Mouse (Mus musculus) adrenal gland, postnatal 4 days (tissue): ENCODE results near the gene Mfsd13b. TPM values are rescaled to one million over a fixed set of nuclear protein-coding genes. Genes with fewer than 3 reads are reported as not detected.
A peak's percentile ranks its signal among the peaks of the same experiment; 100 is the strongest.
"Not testable (repeated sequence)": the region's sequence is repeated elsewhere in the genome, so short reads cannot be mapped to it uniquely, and the experiment has no call there.

Experiments used
- DNase-seq, 2 experiments: peaks; one replicate each; pipeline ENCODE4 v3.0.0; 2021 to 2022; ENCODE audit warnings: low spot score in 2 of 2, mixed read lengths in 2 of 2
- long read RNA-seq, 2 experiments: library from polyadenylated mRNA; stranded (forward); transcript quantifications; one replicate each; pipeline ENCODE4 v2.0.0; 2021
- total RNA-seq, 2 experiments: library from RNA; stranded (reverse); gene quantifications; 2 replicates each; pipeline ENCODE4 v1.2.3; 2021

The Mfsd13b gene
- not detected for total RNA-seq
- long read RNA-seq, experiment 1, partial matches to known transcripts = 0 of 3 reads
- long read RNA-seq, experiment 1, other reads (novel, unspliced or antisense) = 3 of 3 reads
- long read RNA-seq, experiment 2, partial matches to known transcripts = 0 of 2 reads
- long read RNA-seq, experiment 2, other reads (novel, unspliced or antisense) = 2 of 2 reads

GRCm38 (mm10) chr7:120982200-120982841, at the start of gene Mfsd13b, which contains the start of gene Cdr2:
TSS of gene Mfsd13b (plus strand) at chr7:120982509.
TSS of gene Cdr2 (minus strand) at chr7:120982312.
- peak; percentile 88 to 90 for DNase-seq

- DNase-seq = no peak
Measured at GRCm38 (mm10) chr7:120933110-120933509, 49.2 kb upstream of the Mfsd13b start.

- DNase-seq = no peak
Measured at GRCm38 (mm10) chr7:120933680-120934195, 48.6 kb upstream of the Mfsd13b start.

GRCm38 (mm10) chr7:120934716-120935115, 47.6 kb upstream of the Mfsd13b start:
- DNase-seq = peak in 1 of 2 experiments; percentile 38

- DNase-seq = no peak
Measured at GRCm38 (mm10) chr7:120936522-120936921, 45.8 kb upstream of the Mfsd13b start.

- DNase-seq = no peak
Measured at GRCm38 (mm10) chr7:120938206-120938605, 44.1 kb upstream of the Mfsd13b start.

- no peak for DNase-seq
Measured at GRCm38 (mm10) chr7:120940343-120940742, 42.0 kb upstream of the Mfsd13b start.

GRCm38 (mm10) chr7:120941214-120941613, 41.1 kb upstream of the Mfsd13b start:
- DNase-seq = no peak

GRCm38 (mm10) chr7:120942506-120942905, 39.8 kb upstream of the Mfsd13b start:
- DNase-seq = no peak

- DNase-seq = no peak
Measured at GRCm38 (mm10) chr7:120943936-120944509, 38.3 kb upstream of the Mfsd13b start.

- not testable (repeated sequence) for DNase-seq
Measured at GRCm38 (mm10) chr7:120953591-120953990, 28.7 kb upstream of the Mfsd13b start.

GRCm38 (mm10) chr7:120960116-120960515, 22.2 kb upstream of the Mfsd13b start:
- no peak for DNase-seq

GRCm38 (mm10) chr7:120960601-120961000, 21.7 kb upstream of the Mfsd13b start:
- DNase-seq = no peak

- DNase-seq = no peak
Measured at GRCm38 (mm10) chr7:120961893-120962292, 20.4 kb upstream of the Mfsd13b start.

- no peak for DNase-seq
Measured at GRCm38 (mm10) chr7:120963126-120963525, 19.2 kb upstream of the Mfsd13b start.

GRCm38 (mm10) chr7:120969221-120969620, 13.1 kb upstream of the Mfsd13b start:
- DNase-seq = no peak

GRCm38 (mm10) chr7:120970112-120970511, 12.2 kb upstream of the Mfsd13b start:
- DNase-seq = no peak

GRCm38 (mm10) chr7:120972471-120972870, 9.8 kb upstream of the Mfsd13b start:
- not testable (repeated sequence) for DNase-seq

- no peak for DNase-seq
Measured at GRCm38 (mm10) chr7:120974001-120974400, 8.3 kb upstream of the Mfsd13b start.

GRCm38 (mm10) chr7:120977063-120977462, 5.2 kb upstream of the Mfsd13b start:
- no peak for DNase-seq

GRCm38 (mm10) chr7:120980041-120980440, 2.3 kb upstream of the Mfsd13b start:
- DNase-seq = no peak
